Mouse (Mus musculus): Measurements from ENCODE around the gene Bloc1s3. TPM values are rescaled to one million over a fixed set of nuclear protein-coding genes. Genes with fewer than 3 reads are reported as not detected.
"Not testable (repeated sequence)": the region's sequence is repeated elsewhere in the genome, so short reads cannot be mapped to it uniquely, and the experiment has no call there.

Gene Bloc1s3
- total and polyA plus RNA-seq, 3 experiments, result 4.2 to 5.7 (median 5.2) TPM

DNA sequence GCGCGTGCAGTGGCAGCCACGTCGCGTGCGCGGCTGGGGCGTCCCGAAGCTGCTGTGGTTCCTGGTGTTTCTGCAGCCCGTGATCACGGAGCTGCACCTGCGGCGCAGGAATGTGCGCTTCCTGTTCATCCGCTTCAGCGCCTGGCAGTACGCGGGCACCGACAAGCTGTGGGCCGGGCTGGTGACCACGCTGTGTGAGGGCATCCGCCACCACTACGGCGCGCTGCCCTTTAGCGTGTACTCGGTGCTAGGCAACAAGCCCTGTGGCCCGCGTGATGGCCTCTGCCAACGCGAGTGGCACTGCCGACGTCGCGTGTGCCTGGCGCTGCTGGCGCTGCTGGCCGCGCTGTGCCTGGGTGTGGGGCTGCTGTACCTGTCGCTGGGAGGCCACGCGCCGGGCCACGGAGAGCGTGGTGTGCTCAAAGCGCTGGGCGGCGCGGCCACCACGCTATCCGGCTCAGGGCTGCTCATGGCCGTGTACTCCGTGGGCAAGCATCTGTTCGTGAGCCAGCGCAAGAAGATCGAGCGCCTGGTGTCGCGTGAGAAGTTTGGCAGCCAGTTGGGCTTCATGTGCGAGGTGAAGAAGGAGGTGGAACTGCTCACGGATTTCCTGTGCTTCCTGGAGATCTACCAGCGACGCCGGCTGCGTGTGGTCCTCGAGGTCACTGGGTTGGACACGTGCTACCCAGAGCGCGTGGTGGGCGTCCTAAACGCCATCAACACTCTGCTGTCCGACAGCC, 15.0 kb upstream of the Bloc1s3 start:
- Histone ChIP-seq H3K4me1 (ENCODE audit: insufficient read depth, low read depth, low read length) (peaks cover 9% of the 10 kb centered on the region), H3K27me3 (ENCODE audit: insufficient read depth, low read length) (peaks cover 33% of the 10 kb centered on the region; the same call in 1 of the 2 replicates), H3K9me3 (replicated peaks) (peaks cover 19% of the 10 kb centered on the region), H3K36me3 (replicated peaks) (peaks cover 8% of the 10 kb centered on the region), H3K4me3 (ENCODE audit: low read depth, low read length) (peak overlapping the region; percentile 37)
- DNase-seq (ENCODE audit: low spot score), result no peak
- ATAC-seq (ENCODE audit: extremely low read depth, insufficient number of reproducible peaks, low FRiP score, poor library complexity, severe bottlenecking), result no peak
- no peak for TF ChIP-seq GATA2 (IDR thresholded peaks at IDR 0.05; ENCODE audit: borderline replicate concordance, low read depth, low read length)

GRCm38 (mm10) chr7:19520032-19520431, 11.9 kb upstream of the Bloc1s3 start:
- Histone ChIP-seq H3K27me3 (ENCODE audit: insufficient read depth, low read length) (peaks cover 34% of the 10 kb centered on the region; the same call in 1 of the 2 replicates), H3K36me3 (replicated peaks) (peaks cover 27% of the 10 kb centered on the region), H3K4me3 (ENCODE audit: low read depth, low read length) (no peak overlapping the region), H3K9me3 (replicated peaks) (peaks cover 19% of the 10 kb centered on the region), H3K4me1 (ENCODE audit: insufficient read depth, low read depth, low read length) (peaks cover 13% of the 10 kb centered on the region)
- TF ChIP-seq GATA1 (IDR thresholded peaks at IDR 0.05; ENCODE audit: borderline replicate concordance, low read length), result no peak
- TF ChIP-seq CTCF (IDR thresholded peaks at IDR 0.05; ENCODE audit: low read depth, low read length), result no peak
- no peak for TF ChIP-seq TAL1 (conservative IDR thresholded peaks at IDR 0.05; ENCODE audit: low read depth, low read length)
- no peak for TF ChIP-seq POLR2AphosphoS5 (IDR thresholded peaks at IDR 0.05; ENCODE audit: insufficient replicate concordance, low read depth, low read length)
- TF ChIP-seq GATA2 (IDR thresholded peaks at IDR 0.05; ENCODE audit: borderline replicate concordance, low read depth, low read length), result no peak
- no peak for ATAC-seq (ENCODE audit: extremely low read depth, insufficient number of reproducible peaks, low FRiP score, poor library complexity, severe bottlenecking)
- no peak for DNase-seq (ENCODE audit: low spot score)

DNA sequence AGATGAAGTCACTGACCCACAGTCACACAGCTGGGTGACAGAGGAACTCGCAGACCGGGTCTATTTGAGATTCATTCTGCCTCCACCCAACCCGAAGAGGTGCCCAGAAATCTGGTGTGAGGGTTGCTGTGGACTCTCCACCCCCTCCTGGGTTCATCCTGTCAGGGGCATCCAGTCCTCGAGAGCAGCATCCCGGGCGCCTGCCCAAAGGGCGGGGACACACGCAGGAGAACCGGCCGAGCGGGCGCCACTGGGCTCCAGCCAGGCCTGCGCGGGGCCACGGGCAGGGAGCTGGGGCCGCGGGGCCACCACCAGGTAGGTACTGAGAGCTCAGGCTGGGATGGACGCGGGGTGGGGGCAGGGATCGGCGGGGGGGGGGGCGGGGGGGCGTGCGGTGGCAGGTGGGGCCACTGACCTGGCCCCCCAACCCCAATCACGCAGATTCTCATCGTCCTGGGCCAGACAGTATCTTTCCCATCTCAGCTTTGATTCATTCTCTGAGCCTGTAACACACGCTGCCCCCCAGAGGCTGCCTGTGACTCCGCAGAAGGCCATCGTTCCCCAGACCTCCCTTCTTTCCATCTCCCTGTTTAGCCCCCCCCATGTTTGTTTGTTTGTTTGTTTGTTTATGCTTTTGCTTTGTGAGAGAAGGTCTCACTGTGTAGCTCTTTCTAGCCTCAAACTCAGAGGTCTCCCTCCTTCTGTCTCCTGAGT, 9.6 kb upstream of the Bloc1s3 start, which contains the start of gene Nkpd1:
TSS of gene Nkpd1 (plus strand) at position 187 of the 714 bp plus-strand sequence.
- H3K9me3 ChIP-seq (replicated peaks), result peaks cover 1% of the 10 kb centered on the region
- TF ChIP-seq GATA2 (IDR thresholded peaks at IDR 0.05; ENCODE audit: borderline replicate concordance, low read depth, low read length) (no peak), CTCF (IDR thresholded peaks at IDR 0.05; ENCODE audit: low read depth, low read length) (no peak), GATA1 (IDR thresholded peaks at IDR 0.05; ENCODE audit: borderline replicate concordance, low read length) (no peak), TAL1 (conservative IDR thresholded peaks at IDR 0.05; ENCODE audit: low read depth, low read length) (no peak), POLR2AphosphoS5 (IDR thresholded peaks at IDR 0.05; ENCODE audit: insufficient replicate concordance, low read depth, low read length) (no peak)
- H3K4me1 ChIP-seq (ENCODE audit: insufficient read depth, low read depth, low read length), result peaks cover 19% of the 10 kb centered on the region
- no peak for DNase-seq (ENCODE audit: low spot score)
- peaks cover 29% of the 10 kb centered on the region; the same call in 1 of the 2 replicates for H3K27me3 ChIP-seq (ENCODE audit: insufficient read depth, low read length)
- no peak within 1 kb of the TSS for H3K4me3 ChIP-seq (ENCODE audit: low read depth, low read length)
- H3K36me3 ChIP-seq (replicated peaks), result peaks cover 42% of the 10 kb centered on the region
- no peak for ATAC-seq (ENCODE audit: extremely low read depth, insufficient number of reproducible peaks, low FRiP score, poor library complexity, severe bottlenecking)

DNA sequence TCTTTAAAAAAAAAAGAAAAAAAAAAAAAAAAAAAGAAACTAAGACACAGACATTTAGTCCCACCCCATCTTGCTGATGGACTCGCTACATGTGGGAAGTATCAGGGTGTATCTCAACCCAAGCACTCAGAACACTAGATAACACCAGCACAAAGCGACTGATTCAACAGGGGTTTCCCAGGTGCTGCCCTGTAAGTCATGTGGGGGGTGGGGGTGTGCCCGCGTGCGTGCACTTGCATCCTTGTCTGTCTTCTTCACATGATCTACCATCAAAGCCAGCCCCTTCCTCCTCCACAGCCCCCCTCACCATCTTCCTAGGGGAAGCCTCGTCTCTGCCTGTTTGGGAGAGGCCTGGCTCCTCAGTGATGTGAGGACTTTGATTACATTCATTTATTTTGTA, 4.2 kb upstream of the Bloc1s3 start:
- no peak overlapping the region for H3K4me3 ChIP-seq (ENCODE audit: low read depth, low read length)
- H3K36me3 ChIP-seq (replicated peaks), result peaks cover 69% of the 10 kb centered on the region
- H3K4me1 ChIP-seq (ENCODE audit: insufficient read depth, low read depth, low read length), result peaks cover 28% of the 10 kb centered on the region
- no peak for ATAC-seq (ENCODE audit: extremely low read depth, insufficient number of reproducible peaks, low FRiP score, poor library complexity, severe bottlenecking)
- no peak for DNase-seq (ENCODE audit: low spot score)
- no peaks in the 10 kb centered on the region for H3K9me3 ChIP-seq (replicated peaks)
- H3K27me3 ChIP-seq (ENCODE audit: insufficient read depth, low read length), result no peaks in the 10 kb centered on the region
- TF ChIP-seq POLR2AphosphoS5 (IDR thresholded peaks at IDR 0.05; ENCODE audit: insufficient replicate concordance, low read depth, low read length) (no peak), GATA1 (IDR thresholded peaks at IDR 0.05; ENCODE audit: borderline replicate concordance, low read length) (no peak), GATA2 (IDR thresholded peaks at IDR 0.05; ENCODE audit: borderline replicate concordance, low read depth, low read length) (no peak), CTCF (IDR thresholded peaks at IDR 0.05; ENCODE audit: low read depth, low read length) (no peak), TAL1 (conservative IDR thresholded peaks at IDR 0.05; ENCODE audit: low read depth, low read length) (no peak)

DNA sequence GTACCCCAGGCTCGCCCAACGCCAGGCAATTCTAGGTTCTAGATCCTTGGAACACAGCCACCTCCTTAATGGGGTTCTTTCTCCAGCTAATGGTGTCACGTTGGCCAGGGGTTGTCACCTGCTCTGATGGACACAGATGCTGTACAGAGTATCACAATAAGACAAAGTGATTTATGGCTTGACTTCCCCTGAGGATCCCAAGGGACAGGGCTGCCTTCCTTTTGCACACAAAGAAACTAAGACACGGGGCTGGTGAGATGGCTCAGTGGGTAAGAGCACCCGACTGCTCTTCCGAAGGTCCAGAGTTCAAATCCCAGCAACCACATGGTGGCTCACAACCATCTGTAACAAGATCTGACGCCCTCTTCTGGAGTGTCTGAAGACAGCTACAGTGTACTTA, 3.8 kb upstream of the Bloc1s3 start:
- ATAC-seq (ENCODE audit: extremely low read depth, insufficient number of reproducible peaks, low FRiP score, poor library complexity, severe bottlenecking); H3K27me3 ChIP-seq (ENCODE audit: insufficient read depth, low read length); H3K4me3 ChIP-seq (ENCODE audit: low read depth, low read length); H3K9me3 ChIP-seq (replicated peaks); DNase-seq (ENCODE audit: low spot score): not testable (repeated sequence)
- H3K36me3 ChIP-seq (replicated peaks), result peaks cover 68% of the 10 kb centered on the region
- H3K4me1 ChIP-seq (ENCODE audit: insufficient read depth, low read depth, low read length), result peaks cover 31% of the 10 kb centered on the region

- H3K36me3 ChIP-seq (replicated peaks), result peaks cover 55% of the 10 kb centered on the region
- TF ChIP-seq CTCF (IDR thresholded peaks at IDR 0.05; ENCODE audit: low read depth, low read length) (no peak), GATA2 (IDR thresholded peaks at IDR 0.05; ENCODE audit: borderline replicate concordance, low read depth, low read length) (no peak), POLR2AphosphoS5 (IDR thresholded peaks at IDR 0.05; ENCODE audit: insufficient replicate concordance, low read depth, low read length) (no peak), TAL1 (conservative IDR thresholded peaks at IDR 0.05; ENCODE audit: low read depth, low read length) (no peak), GATA1 (IDR thresholded peaks at IDR 0.05; ENCODE audit: borderline replicate concordance, low read length) (no peak)
- peaks cover 46% of the 10 kb centered on the region for H3K4me1 ChIP-seq (ENCODE audit: insufficient read depth, low read depth, low read length)
- ATAC-seq (ENCODE audit: extremely low read depth, insufficient number of reproducible peaks, low FRiP score, poor library complexity, severe bottlenecking) (no peak), DNase-seq (ENCODE audit: low spot score) (no peak)
- H3K9me3 ChIP-seq (replicated peaks), result no peaks in the 10 kb centered on the region
- H3K27me3 ChIP-seq (ENCODE audit: insufficient read depth, low read length), result no peaks in the 10 kb centered on the region
- H3K4me3 ChIP-seq (ENCODE audit: low read depth, low read length), result peak overlapping the region; percentile 92
These were observed 1.6 kb upstream of the Bloc1s3 start for GRCm38 (mm10) chr7:19509786-19510185.
